Mouse (Mus musculus) CH12.LX (cell line): ENCODE data around the gene Cer1. TPM values are rescaled to one million over a fixed set of nuclear protein-coding genes. Genes with fewer than 3 reads are reported as not detected.

Experiments used
- DNase-seq: peaks from one replicate; pipeline ENCODE4 v3.0.0-alpha.2; 2013; ENCODE audit errors: extremely low read depth
- H3K27ac ChIP-seq: 2 replicates; pipeline ENCODE4 v1.5.1; 2012; ENCODE audit warnings: low read depth, mild to moderate bottlenecking, control low read depth, moderate library complexity; ENCODE audit not compliant: insufficient read depth
- H3K27me3 ChIP-seq: replicated peaks from 2 replicates; pipeline ENCODE3; 2012; ENCODE audit warnings: inconsistent platforms
- H3K36me3 ChIP-seq, 2 experiments: replicated peaks in 1 of 2; 2 replicates each; pipeline versions ENCODE3 to v1.6.1; 2012; ENCODE audit warnings: inconsistent platforms in 1 of 2, low read length in 1 of 2, mild to moderate bottlenecking in 1 of 2, mixed read lengths in 1 of 2, moderate library complexity in 1 of 2; ENCODE audit not compliant: control insufficient read depth in 1 of 2, insufficient read depth in 1 of 2
- H3K4me1 ChIP-seq, 2 experiments: 2 replicates each; pipeline ENCODE4 v1.6.1; 2012; ENCODE audit warnings: inconsistent platforms in 1 of 2, moderate library complexity in 1 of 2; ENCODE audit not compliant: insufficient read depth in 2 of 2, control insufficient read depth in 1 of 2
- H3K4me2 ChIP-seq: 2 replicates; pipeline ENCODE4 v1.6.1; 2012; ENCODE audit warnings: low read depth, mild to moderate bottlenecking, control low read depth; ENCODE audit not compliant: poor library complexity, insufficient read depth, severe bottlenecking
- H3K4me3 ChIP-seq, 3 experiments: fragments of 150-350 bp in 1 of 3; sonication (generic) in 1 of 3; replicated peaks in 1 of 3; 2 replicates each; pipeline versions ENCODE3 to v1.5.1; 2011 to 2012; ENCODE audit warnings: low read depth in 2 of 3, low read length in 2 of 3, mild to moderate bottlenecking in 2 of 3, moderate library complexity in 2 of 3, control low read depth in 1 of 3, improper control_type of control experiment in 1 of 3, inconsistent platforms in 1 of 3, mixed read lengths in 1 of 3; ENCODE audit not compliant: poor library complexity in 1 of 3
- H3K79me2 ChIP-seq: replicated peaks from 2 replicates; pipeline ENCODE4 v1.6.1; 2012; ENCODE audit warnings: mild to moderate bottlenecking, moderate library complexity; ENCODE audit not compliant: control insufficient read depth, poor library complexity, insufficient read depth, severe bottlenecking; ENCODE audit errors: extremely low read depth
- H3K9ac ChIP-seq: 2 replicates; pipeline ENCODE4 v1.6.1; 2012; ENCODE audit warnings: low read depth, mild to moderate bottlenecking, control low read depth, moderate library complexity; ENCODE audit not compliant: insufficient read depth
- H3K9me3 ChIP-seq: replicated peaks from 2 replicates; pipeline ENCODE3; 2012; ENCODE audit warnings: low read length, inconsistent platforms, mixed read lengths
- E2F4 ChIP-seq: IDR thresholded peaks from 2 replicates; pipeline ENCODE4 v1.6.1; 2011; ENCODE audit warnings: low read depth, low read length, improper control_type of control experiment; ENCODE audit not compliant: insufficient replicate concordance
- HCFC1 ChIP-seq: IDR thresholded peaks from 2 replicates; pipeline ENCODE4 v1.6.1; 2012; ENCODE audit warnings: low read depth, mild to moderate bottlenecking, inconsistent platforms, low read length, improper control_type of control experiment
- IRF4 ChIP-seq: IDR thresholded peaks from 2 replicates; pipeline ENCODE4 v1.6.1; 2014; ENCODE audit warnings: low read depth, mild to moderate bottlenecking, inconsistent platforms, low read length, improper control_type of control experiment
- KAT2A ChIP-seq: IDR thresholded peaks from 2 replicates; pipeline ENCODE4 v1.6.1; 2012; ENCODE audit warnings: low read length, improper control_type of control experiment, inconsistent platforms; ENCODE audit not compliant: insufficient replicate concordance
- MAFK ChIP-seq: IDR thresholded peaks from 2 replicates; pipeline ENCODE4 v1.6.1; 2011; ENCODE audit warnings: low read length, improper control_type of control experiment; ENCODE audit not compliant: insufficient replicate concordance
- NRF1 ChIP-seq: IDR thresholded peaks from 2 replicates; pipeline ENCODE4 v1.6.1; 2014; ENCODE audit warnings: low read depth, mild to moderate bottlenecking, inconsistent platforms, low read length, improper control_type of control experiment, moderate library complexity
- SMC3 ChIP-seq: IDR thresholded peaks from 2 replicates; pipeline ENCODE4 v1.6.1; 2011; ENCODE audit warnings: low read depth, low read length, improper control_type of control experiment
- TBP ChIP-seq: conservative IDR thresholded peaks from 2 replicates; pipeline ENCODE4 v1.6.1; 2011; ENCODE audit warnings: low read depth, low read length, improper control_type of control experiment
- ZC3H11A ChIP-seq: IDR thresholded peaks from 2 replicates; pipeline ENCODE4 v1.6.1; 2012; ENCODE audit warnings: low read depth, mild to moderate bottlenecking, inconsistent platforms, low read length, improper control_type of control experiment
- ZNF384 ChIP-seq: IDR thresholded peaks from 2 replicates; pipeline ENCODE4 v1.6.1; 2012; ENCODE audit warnings: low read depth, low read length, improper control_type of control experiment, inconsistent platforms
- dilution Hi-C: fragments of 300-500 bp; cut with MboI; formaldehyde crosslinking; loops from 2 replicates; pipeline ENCODE4 v1.14.3; 2020; ENCODE audit warnings: low sequenced_read_pairs; ENCODE audit not compliant: extremely low pct_unique_long_range_greater_than_20kb, extremely low pct_ligation_motif_present
- in situ Hi-C: fragments of 300-500 bp; cut with MboI; formaldehyde crosslinking; loops from 3 replicates; pipeline ENCODE4 v1.14.3; 2019; ENCODE audit warnings: low sequenced_read_pairs, low pct_ligation_motif_present, low pct_unique_long_range_greater_than_20kb, mixed read lengths
- polyA plus RNA-seq: library from polyadenylated mRNA; unstranded; fragments of >175 nt; gene quantifications from 2 replicates; pipeline ENCODE4 v1.2.1, GENCODE M21; 2012; ENCODE audit warnings: low read depth; ENCODE audit not compliant: insufficient read length
- total RNA-seq, 2 experiments: library from RNA; depleted of rRNA; stranded (reverse); fragments of 300-350 nt in 1 of 2; fragments of >200 nt in 1 of 2; gene quantifications; 2 replicates each; pipeline ENCODE4 v1.2.3; 2012 to 2014

The Cer1 gene
- total and polyA plus RNA-seq, 3 experiments = not detected

- no peaks in the 10 kb centered on the region for H3K9me3 ChIP-seq
- in situ Hi-C loops = no loop called here
- H3K4me2 ChIP-seq = peak overlapping the region; percentile 98
- H3K4me3 ChIP-seq = peak overlapping the region; percentile 67 to 84 (median 78)
- TF ChIP-seq ZNF384 (0 out of 2 replicates have a peak, but pooled peaks have one; percentile 0), HCFC1 (no peak)
- TF ChIP-seq, all 38 proteins: peak for 1
- H3K4me1 ChIP-seq = peaks cover 4 to 31% of the 10 kb centered on the region in 2 experiments; a peak in 3 of 4 replicates
- no peak for DNase-seq
- dilution Hi-C loops = no loop called here
- H3K27ac ChIP-seq = no peak overlapping the region
- H3K36me3 ChIP-seq = peaks cover 0 to 4% of the 10 kb centered on the region in 2 experiments
- H3K9ac ChIP-seq = peak overlapping the region; percentile 90
- H3K27me3 ChIP-seq = no peaks in the 10 kb centered on the region
- peaks cover 24% of the 10 kb centered on the region for H3K79me2 ChIP-seq
These were observed 26.4 kb downstream of the Cer1 start for GRCm38 (mm10) chr4:82858431-82859010.

- peaks cover 24% of the 10 kb centered on the region for H3K79me2 ChIP-seq
- no peak overlapping the region for H3K4me2 ChIP-seq
- no peak overlapping the region for H3K9ac ChIP-seq
- TF ChIP-seq TBP (no peak), SMC3 (no peak), E2F4 (no peak), NRF1 (no peak), KAT2A (no peak)
- H3K27ac ChIP-seq = no peak overlapping the region
- peaks cover 4 to 35% of the 10 kb centered on the region in 2 experiments; a peak in 3 of 4 replicates for H3K4me1 ChIP-seq
- no peak overlapping the region for H3K4me3 ChIP-seq
- no peaks in the 10 kb centered on the region for H3K27me3 ChIP-seq
- no peak for DNase-seq
- H3K36me3 ChIP-seq = peaks cover 5 to 13% of the 10 kb centered on the region in 2 experiments
- in situ Hi-C loops (no loop called here), dilution Hi-C loops (no loop called here)
- H3K9me3 ChIP-seq = no peaks in the 10 kb centered on the region
These were observed 28.0 kb downstream of the Cer1 start for GRCm38 (mm10) chr4:82856986-82857385.

GRCm38 (mm10) chr4:82853809-82854208, 31.1 kb downstream of the Cer1 start:
- Histone ChIP-seq H3K9me3 (no peaks in the 10 kb centered on the region), H3K27ac (no peak overlapping the region), H3K27me3 (no peaks in the 10 kb centered on the region), H3K9ac (no peak overlapping the region), H3K36me3 (peaks cover 5 to 29% of the 10 kb centered on the region in 2 experiments), H3K4me1 (peaks cover 4 to 45% of the 10 kb centered on the region in 2 experiments; a peak in 3 of 4 replicates), H3K79me2 (peaks cover 21% of the 10 kb centered on the region), H3K4me2 (no peak overlapping the region), H3K4me3 (no peak overlapping the region)
- dilution Hi-C loops (no loop called here), in situ Hi-C loops (no loop called here)
- TF ChIP-seq ZNF384 (no peak), ZC3H11A (no peak), NRF1 (no peak), IRF4 (no peak), MAFK (no peak)
- DNase-seq = no peak
